Mouse (Mus musculus): ENCODE measurements around the gene Chst14. TPM values are rescaled to one million over a fixed set of nuclear protein-coding genes. Genes with fewer than 3 reads are reported as not detected.

Gene Chst14
- polyA plus RNA-seq, 1 experiment from 2014 or later, result 14.7 TPM

DNA sequence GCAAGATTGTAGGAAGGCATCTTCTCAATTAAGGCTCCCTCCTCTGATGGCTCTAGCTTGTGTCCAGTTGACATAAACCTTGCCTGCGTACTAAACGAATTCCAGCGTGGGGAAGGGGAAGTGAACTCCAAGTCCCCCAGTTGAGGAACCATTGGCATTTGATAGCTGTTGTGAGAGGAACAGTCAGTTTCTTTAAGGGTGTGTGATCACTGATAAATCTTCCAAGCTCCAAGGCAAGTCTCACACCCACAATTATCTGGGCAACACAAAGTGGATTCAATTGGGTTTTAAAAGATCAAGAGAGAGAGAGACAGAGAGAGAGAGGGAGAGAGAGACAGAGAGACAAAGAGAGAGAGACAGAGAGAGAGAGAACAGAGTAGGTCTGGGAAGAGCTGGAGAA is 23.4 kb downstream of the Chst14 start:
- no peak overlapping the region for H3K4me2 ChIP-seq
- no peak overlapping the region for H3K27ac ChIP-seq
- no peaks in the 10 kb centered on the region for H3K4me1 ChIP-seq
- no peak for ATAC-seq (ENCODE audit: low FRiP score)
- 78% methylated on average over 3 of the region's 3 CpGs for WGBS
- H3K27me3 ChIP-seq, result no peaks in the 10 kb centered on the region; the same call in none of the 2 replicates
- no peaks in the 10 kb centered on the region for H3K9me3 ChIP-seq
- no peak overlapping the region for H3K4me3 ChIP-seq (replicated peaks)
- no peaks in the 10 kb centered on the region for H3K36me3 ChIP-seq (replicated peaks)
- no peak overlapping the region for H3K9ac ChIP-seq

GRCm38 (mm10) chr2:118956497-118956896 is 30.2 kb downstream of the Chst14 start:
- Histone ChIP-seq H3K36me3 (replicated peaks) (no peaks in the 10 kb centered on the region), H3K27ac (no peak overlapping the region), H3K27me3 (no peaks in the 10 kb centered on the region; the same call in 1 of the 2 replicates), H3K4me1 (no peaks in the 10 kb centered on the region), H3K4me2 (no peak overlapping the region), H3K4me3 (replicated peaks) (no peak overlapping the region), H3K9ac (no peak overlapping the region), H3K9me3 (no peaks in the 10 kb centered on the region)
- no peak for ATAC-seq (ENCODE audit: low FRiP score)
- 85% methylated on average over 5 of the region's 5 CpGs for WGBS

DNA sequence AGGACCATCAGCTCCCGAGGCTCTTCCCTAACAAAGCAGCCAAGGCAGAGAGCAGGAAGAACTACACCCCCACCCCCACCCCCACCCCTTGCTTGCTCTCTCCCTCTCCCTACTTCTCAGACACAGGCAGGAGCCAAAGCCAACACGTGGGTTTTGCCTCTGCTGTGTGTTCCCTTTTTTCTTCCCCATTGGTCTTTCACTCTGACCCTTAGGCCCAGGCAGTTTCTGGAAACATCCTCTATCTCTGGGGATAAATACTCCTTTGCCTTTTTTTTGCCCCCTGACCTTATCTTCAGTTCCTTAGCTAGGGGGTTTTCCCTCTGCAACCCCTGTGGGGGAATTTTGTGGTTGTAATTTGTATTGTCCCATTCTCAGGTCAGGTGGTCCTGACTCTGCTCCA is 33.3 kb downstream of the Chst14 start:
- 40% methylated on average over 2 of the region's 2 CpGs for WGBS
- Histone ChIP-seq H3K4me1 (no peaks in the 10 kb centered on the region), H3K4me2 (no peak overlapping the region), H3K27me3 (no peaks in the 10 kb centered on the region), H3K27ac (no peak overlapping the region), H3K36me3 (replicated peaks) (no peaks in the 10 kb centered on the region), H3K4me3 (replicated peaks) (no peak overlapping the region), H3K9me3 (no peaks in the 10 kb centered on the region), H3K9ac (no peak overlapping the region)
- ATAC-seq (ENCODE audit: low FRiP score), result no peak

DNA sequence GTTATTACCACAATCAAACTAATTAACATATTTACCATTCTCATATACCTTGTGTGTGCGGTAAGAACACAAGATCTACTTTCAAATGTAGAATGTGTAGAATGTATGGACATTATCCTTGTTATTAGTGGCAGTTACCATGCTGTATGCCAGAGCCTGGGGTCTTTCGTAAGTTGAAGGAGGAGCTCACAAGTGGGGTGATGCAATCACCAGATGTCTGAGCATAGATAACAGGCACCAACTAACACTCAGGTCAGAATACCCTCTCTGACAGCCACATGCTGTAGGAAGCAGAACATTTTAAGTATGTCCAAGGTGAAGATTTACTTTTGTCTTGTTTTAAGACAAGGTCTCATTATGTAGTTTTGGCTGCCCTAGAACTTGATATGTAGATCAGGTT is 34.1 kb downstream of the Chst14 start:
- Histone ChIP-seq H3K9me3 (no peaks in the 10 kb centered on the region), H3K4me1 (no peaks in the 10 kb centered on the region), H3K4me2 (no peak overlapping the region), H3K36me3 (replicated peaks) (no peaks in the 10 kb centered on the region), H3K4me3 (replicated peaks) (no peak overlapping the region), H3K27me3 (no peaks in the 10 kb centered on the region), H3K27ac (no peak overlapping the region), H3K9ac (no peak overlapping the region)
- WGBS, result 88% methylated on average over 2 of the region's 2 CpGs
- no peak for ATAC-seq (ENCODE audit: low FRiP score)

DNA sequence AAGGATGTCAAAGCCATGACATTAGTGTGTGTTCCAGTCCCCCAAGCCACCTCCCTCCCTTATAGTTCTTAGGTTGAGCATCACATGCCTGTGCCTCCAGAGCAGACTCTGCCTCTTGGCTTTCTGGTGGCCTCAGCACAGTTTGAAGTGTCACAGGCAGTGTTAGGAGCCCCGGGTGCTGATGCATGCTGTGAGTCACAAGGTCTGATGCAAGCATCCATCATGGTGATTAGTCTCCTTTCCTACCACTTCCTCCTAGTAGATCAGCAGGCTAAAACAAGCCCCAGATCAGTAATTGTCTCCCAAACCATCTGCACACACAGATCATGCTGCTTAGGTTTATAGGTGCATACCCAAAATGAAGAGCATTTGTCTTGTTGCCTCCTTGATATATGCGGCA is 35.2 kb downstream of the Chst14 start:
- Histone ChIP-seq H3K4me1 (no peaks in the 10 kb centered on the region), H3K4me2 (no peak overlapping the region), H3K4me3 (replicated peaks) (no peak overlapping the region), H3K9ac (no peak overlapping the region), H3K27ac (no peak overlapping the region), H3K36me3 (replicated peaks) (no peaks in the 10 kb centered on the region), H3K9me3 (no peaks in the 10 kb centered on the region), H3K27me3 (no peaks in the 10 kb centered on the region)
- WGBS, result 60% methylated on average over 2 of the region's 2 CpGs
- no peak for ATAC-seq (ENCODE audit: low FRiP score)

DNA sequence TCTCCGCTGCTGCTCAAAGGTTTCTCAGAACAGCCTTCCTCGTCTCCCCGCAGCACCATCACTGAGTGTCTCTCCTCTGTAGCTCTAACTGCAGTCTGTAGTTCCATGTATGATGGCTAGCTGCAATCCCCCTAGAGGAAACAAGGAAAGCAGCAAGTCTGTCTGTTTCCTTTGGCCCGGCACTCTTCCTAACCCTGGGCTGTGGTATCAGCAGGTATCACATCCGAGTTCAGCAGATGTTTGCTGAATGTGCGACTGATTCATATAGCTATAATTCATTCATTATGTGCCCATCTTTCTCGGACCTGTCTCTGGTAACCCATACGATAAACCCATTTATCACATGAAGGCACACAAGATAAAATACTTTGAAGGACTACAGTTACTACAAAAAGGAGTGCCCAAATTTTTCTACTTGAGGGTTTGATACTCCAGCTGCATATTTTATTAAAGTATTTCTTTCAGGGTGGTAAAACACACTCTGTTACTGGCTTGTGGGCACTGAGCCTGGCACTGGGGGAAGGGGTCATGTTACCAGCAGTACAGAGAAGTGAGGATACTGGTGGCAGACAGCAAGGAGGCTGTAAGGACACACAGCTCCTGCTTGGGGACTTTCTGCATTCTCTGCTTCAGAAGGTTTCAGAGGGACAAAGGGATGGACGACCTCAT is 36.8 kb downstream of the Chst14 start:
- 61% methylated on average over 9 of the region's 9 CpGs for WGBS
- Histone ChIP-seq H3K4me2 (no peak overlapping the region), H3K4me3 (replicated peaks) (no peak overlapping the region), H3K27ac (no peak overlapping the region), H3K4me1 (no peaks in the 10 kb centered on the region), H3K9me3 (no peaks in the 10 kb centered on the region), H3K27me3 (no peaks in the 10 kb centered on the region), H3K36me3 (replicated peaks) (no peaks in the 10 kb centered on the region), H3K9ac (no peak overlapping the region)
- ATAC-seq (ENCODE audit: low FRiP score), result no peak

- no peak for ATAC-seq (ENCODE audit: low FRiP score)
- no peaks in the 10 kb centered on the region for H3K27me3 ChIP-seq
- H3K4me3 ChIP-seq (replicated peaks), result no peak overlapping the region
- no peaks in the 10 kb centered on the region for H3K9me3 ChIP-seq
- no peaks in the 10 kb centered on the region for H3K4me1 ChIP-seq
- H3K4me2 ChIP-seq, result no peak overlapping the region
- H3K36me3 ChIP-seq (replicated peaks), result no peaks in the 10 kb centered on the region
- H3K27ac ChIP-seq, result no peak overlapping the region
- 72% methylated on average over 7 of the region's 7 CpGs for WGBS
- H3K9ac ChIP-seq, result no peak overlapping the region
Observed at GRCm38 (mm10) chr2:118963676-118964012, 37.3 kb downstream of the Chst14 start.

DNA sequence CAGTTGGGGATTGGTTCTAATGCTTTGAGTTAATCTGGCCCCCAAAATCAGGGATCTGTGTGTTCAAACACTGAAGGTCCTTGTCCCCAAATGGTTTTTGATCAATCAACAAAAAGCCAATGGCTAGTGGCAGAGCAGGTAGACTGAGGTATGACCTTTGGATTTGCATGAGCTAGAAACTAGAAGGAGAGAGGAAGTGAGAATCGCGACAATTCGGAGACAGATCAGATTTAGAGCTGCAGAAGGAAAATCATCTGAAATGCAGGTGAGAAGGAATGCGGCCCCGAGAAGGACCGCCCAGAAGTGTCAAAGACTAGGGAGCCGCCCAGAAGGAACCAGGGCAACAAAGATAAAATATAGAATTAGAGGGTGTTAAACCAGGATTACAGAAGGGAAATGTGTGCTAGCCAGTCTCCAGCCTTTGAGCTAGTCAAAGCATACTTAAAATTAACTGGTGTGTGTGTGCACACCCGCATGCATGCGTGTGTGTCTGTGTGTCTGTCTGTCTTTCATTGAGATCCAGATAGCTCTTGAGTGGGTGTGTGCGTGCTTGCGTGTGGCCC is 43.4 kb downstream of the Chst14 start:
- ATAC-seq (ENCODE audit: low FRiP score), result no peak
- H3K4me2 ChIP-seq, result no peak overlapping the region
- WGBS, result 86% methylated on average over 11 of the region's 11 CpGs
- 0 out of 2 replicates have a peak, but pooled peaks cover 2% of the 10 kb centered on the region for H3K4me1 ChIP-seq
- H3K27me3 ChIP-seq, result peaks cover 26% of the 10 kb centered on the region
- H3K9ac ChIP-seq, result no peak overlapping the region
- no peaks in the 10 kb centered on the region for H3K36me3 ChIP-seq (replicated peaks)
- no peak overlapping the region for H3K27ac ChIP-seq
- no peaks in the 10 kb centered on the region for H3K9me3 ChIP-seq
- H3K4me3 ChIP-seq (replicated peaks), result no peak overlapping the region

DNA sequence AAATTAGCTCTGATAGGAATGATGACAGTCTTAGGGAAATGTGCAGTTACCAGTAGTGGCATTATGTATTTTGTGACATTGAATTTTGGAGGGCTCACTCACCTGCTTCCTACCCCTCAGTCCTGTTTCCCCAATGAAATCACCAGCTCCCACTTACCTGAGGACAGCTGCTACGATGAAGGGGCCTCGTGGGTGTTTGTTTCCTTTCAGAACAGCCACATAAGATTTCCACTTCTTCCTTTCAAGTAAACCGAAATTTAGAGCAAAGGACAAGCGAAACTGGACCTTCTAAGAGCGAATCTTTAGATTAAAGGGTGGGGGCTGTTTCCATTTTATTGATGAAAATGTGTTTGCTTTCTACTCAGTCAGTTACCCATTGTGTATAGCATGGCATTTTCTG is 45.8 kb downstream of the Chst14 start:
- no peaks in the 10 kb centered on the region for H3K36me3 ChIP-seq (replicated peaks)
- no peak overlapping the region for H3K27ac ChIP-seq
- peaks cover 49% of the 10 kb centered on the region for H3K27me3 ChIP-seq
- H3K9ac ChIP-seq, result no peak overlapping the region
- peaks cover 19% of the 10 kb centered on the region; the same call in 1 of the 2 replicates for H3K4me1 ChIP-seq
- ATAC-seq (ENCODE audit: low FRiP score), result no peak
- H3K4me2 ChIP-seq, result no peak overlapping the region
- 77% methylated on average over 5 of the region's 5 CpGs for WGBS
- H3K4me3 ChIP-seq (replicated peaks), result no peak overlapping the region
- H3K9me3 ChIP-seq, result no peaks in the 10 kb centered on the region

GRCm38 (mm10) chr2:118972687-118973376 is 46.5 kb downstream of the Chst14 start:
- Histone ChIP-seq H3K9ac (no peak overlapping the region), H3K4me3 (replicated peaks) (peak overlapping the region; percentile 34), H3K9me3 (no peaks in the 10 kb centered on the region), H3K27ac (no peak overlapping the region), H3K27me3 (peaks cover 57% of the 10 kb centered on the region), H3K4me1 (peaks cover 19% of the 10 kb centered on the region; the same call in 1 of the 2 replicates), H3K36me3 (replicated peaks) (no peaks in the 10 kb centered on the region), H3K4me2 (peak overlapping the region; percentile 60)
- ATAC-seq (ENCODE audit: low FRiP score), result peak; percentile 82
- WGBS, result 1% methylated on average over 33 of the region's 33 CpGs

DNA sequence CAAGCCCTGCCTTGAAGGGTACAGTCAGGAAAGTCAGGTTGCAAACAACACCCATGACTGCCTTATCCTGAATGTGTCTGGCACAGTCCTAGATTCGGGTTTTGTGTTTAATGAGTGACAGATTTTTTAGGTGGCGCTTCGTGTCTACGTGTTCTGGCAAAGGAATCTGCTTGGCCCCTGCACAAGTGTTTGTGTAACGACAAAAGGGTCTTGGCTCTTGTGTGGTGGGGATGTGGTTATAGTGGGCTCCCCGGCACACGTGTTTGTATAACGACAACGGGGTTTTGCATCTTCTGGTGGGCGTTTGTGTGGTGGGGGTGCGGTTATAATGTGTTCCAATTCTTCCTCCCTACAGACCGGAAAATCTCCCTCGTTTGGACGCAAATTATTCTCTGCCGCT is 49.6 kb downstream of the Chst14 start:
- peak overlapping the region; percentile 74 for H3K9ac ChIP-seq
- peak overlapping the region; percentile 85 for H3K4me2 ChIP-seq
- no peak; the same call in 1 of the 2 replicates for ATAC-seq (ENCODE audit: low FRiP score)
- no peaks in the 10 kb centered on the region for H3K9me3 ChIP-seq
- H3K36me3 ChIP-seq (replicated peaks), result no peaks in the 10 kb centered on the region
- peaks cover 64% of the 10 kb centered on the region for H3K27me3 ChIP-seq
- 4% methylated on average over 15 of the region's 15 CpGs for WGBS
- H3K27ac ChIP-seq, result no peak overlapping the region
- peaks cover 19% of the 10 kb centered on the region; the same call in 1 of the 2 replicates for H3K4me1 ChIP-seq
- peak overlapping the region; percentile 52 for H3K4me3 ChIP-seq (replicated peaks)

DNA sequence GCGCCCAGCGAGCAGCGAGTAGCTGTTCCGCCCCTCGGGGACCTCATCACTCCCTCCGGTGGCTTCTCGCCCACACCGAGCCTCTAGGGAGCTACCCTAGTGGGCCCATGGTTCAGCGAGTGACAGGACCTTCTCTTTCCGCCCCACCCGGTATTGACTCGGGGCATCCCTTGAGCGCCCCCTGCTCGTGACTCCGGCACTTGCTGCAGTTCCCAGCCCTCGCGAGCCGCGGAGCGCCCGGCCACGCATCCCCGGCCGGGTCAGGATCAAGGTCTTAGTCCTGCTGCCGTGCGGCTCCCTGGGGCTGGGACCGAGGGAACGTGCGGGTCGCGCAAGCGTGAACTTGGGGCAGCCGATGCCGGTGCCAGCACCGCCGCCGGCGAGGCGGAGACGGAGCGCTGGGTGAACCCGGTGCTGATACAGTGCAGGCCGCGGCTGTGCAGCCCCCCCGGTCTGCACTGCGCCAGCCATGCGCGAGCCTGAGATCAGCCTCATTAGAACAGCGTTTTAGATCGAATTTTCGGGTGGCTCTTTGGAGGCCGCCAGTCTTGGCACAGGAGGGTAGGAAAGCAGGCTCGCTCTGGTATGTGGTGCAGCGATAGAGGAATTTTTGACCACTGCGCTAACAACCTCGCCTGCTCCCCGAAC is 50.1 kb downstream of the Chst14 start:
- Histone ChIP-seq H3K27ac (no peak overlapping the region), H3K4me2 (peak overlapping the region; percentile 85), H3K4me3 (replicated peaks) (peak overlapping the region; percentile 52), H3K36me3 (replicated peaks) (no peaks in the 10 kb centered on the region), H3K27me3 (peaks cover 60% of the 10 kb centered on the region), H3K9ac (peak overlapping the region; percentile 74), H3K9me3 (no peaks in the 10 kb centered on the region), H3K4me1 (peaks cover 19% of the 10 kb centered on the region; the same call in 1 of the 2 replicates)
- WGBS, result 2% methylated on average over 57 of the region's 57 CpGs
- peak; percentile 81 for ATAC-seq (ENCODE audit: low FRiP score)

Data from forebrain, embryonic 12.5 days (tissue).